Mouse (Mus musculus): ENCODE data around the gene Rps11. TPM values are rescaled to one million over a fixed set of nuclear protein-coding genes. Genes with fewer than 3 reads are reported as not detected.
"Not testable (repeated sequence)": the region's sequence is repeated elsewhere in the genome, so short reads cannot be mapped to it uniquely, and the experiment has no call there.

The Rps11 gene
- polyA plus RNA-seq, 1 experiment: 1,240 TPM

DNA sequence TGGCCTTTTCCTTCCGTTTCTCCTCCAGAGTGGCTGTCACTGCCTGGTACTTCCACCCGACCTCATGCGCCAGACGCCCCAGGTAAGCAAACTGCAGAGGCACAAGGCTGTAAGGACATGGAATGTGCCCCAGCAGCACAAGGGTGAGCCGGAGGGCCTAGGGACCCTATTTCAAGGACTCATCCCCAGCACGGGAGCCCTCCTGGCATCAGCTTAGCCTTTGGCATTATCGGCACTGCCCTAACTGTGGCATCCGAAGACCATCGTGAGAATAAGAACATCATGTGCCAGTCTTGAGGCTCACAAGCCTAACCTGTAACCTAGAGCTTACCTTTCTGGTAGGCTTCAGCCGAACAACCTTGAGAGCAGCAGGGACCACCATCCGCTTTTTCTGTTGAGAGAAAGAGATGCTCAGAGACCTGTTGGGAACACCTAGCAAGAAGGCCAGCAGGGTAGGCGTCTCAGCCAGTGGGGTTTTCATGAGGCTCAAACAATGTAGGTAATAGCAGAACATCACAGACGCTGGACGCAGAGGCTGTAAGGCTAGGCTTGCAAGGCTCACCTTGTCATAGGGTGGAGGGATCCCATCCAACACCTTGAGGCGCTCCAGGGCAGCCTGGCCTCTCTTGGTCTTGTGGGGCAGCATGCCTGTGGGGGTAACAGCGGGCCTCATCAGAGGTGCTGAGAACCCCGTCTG is 2.1 kb upstream of the Rps11 start:
- no peak for TF ChIP-seq POLR2A (IDR thresholded peaks at IDR 0.05; ENCODE audit: borderline replicate concordance, control insufficient read depth, low read depth, low read length)
- no peak for TF ChIP-seq CTCF (IDR thresholded peaks at IDR 0.05; ENCODE audit: control insufficient read depth, insufficient read depth, low read length)
- Histone ChIP-seq H3K4me1 (ENCODE audit: control insufficient read depth, insufficient read depth, low read length) (peaks cover 13% of the 10 kb centered on the region; the same call in 1 of the 2 replicates), H3K27ac (ENCODE audit: control insufficient read depth, insufficient read depth, low read depth, low read length, poor library complexity) (0 out of 2 replicates have a peak overlapping the region, but pooled peaks have one; percentile 17), H3K4me3 (replicated peaks; ENCODE audit: control insufficient read depth, low read depth, low read length) (no peak overlapping the region)
- 79% methylated on average over 17 of the region's 17 CpGs for WGBS

DNA sequence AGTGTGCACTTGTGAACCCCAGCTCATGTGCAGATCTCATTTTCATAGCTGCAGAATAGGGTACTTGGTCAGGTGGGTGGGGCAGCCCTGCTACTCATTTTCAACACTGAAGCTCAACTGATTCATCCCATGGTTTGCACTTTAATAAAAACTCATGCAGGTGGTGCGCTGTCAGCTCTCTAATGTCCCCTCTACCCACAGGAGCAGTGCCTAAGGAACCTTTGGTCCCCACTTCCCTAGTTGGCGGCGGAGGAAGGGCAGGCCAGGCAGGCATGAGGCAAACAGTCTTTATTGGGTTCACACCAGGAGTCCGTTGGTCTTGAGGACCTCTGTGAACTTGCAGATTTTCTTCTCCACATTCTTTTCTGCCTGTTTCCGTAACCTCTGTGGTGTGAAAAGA is 1.4 kb upstream of the Rps11 start:
- 74% methylated on average over 5 of the region's 5 CpGs for WGBS
- peaks cover 13% of the 10 kb centered on the region; the same call in 1 of the 2 replicates for H3K4me1 ChIP-seq (ENCODE audit: control insufficient read depth, insufficient read depth, low read length)
- H3K27ac ChIP-seq (ENCODE audit: control insufficient read depth, insufficient read depth, low read depth, low read length, poor library complexity); H3K4me3 ChIP-seq (replicated peaks; ENCODE audit: control insufficient read depth, low read depth, low read length): not testable (repeated sequence)

DNA sequence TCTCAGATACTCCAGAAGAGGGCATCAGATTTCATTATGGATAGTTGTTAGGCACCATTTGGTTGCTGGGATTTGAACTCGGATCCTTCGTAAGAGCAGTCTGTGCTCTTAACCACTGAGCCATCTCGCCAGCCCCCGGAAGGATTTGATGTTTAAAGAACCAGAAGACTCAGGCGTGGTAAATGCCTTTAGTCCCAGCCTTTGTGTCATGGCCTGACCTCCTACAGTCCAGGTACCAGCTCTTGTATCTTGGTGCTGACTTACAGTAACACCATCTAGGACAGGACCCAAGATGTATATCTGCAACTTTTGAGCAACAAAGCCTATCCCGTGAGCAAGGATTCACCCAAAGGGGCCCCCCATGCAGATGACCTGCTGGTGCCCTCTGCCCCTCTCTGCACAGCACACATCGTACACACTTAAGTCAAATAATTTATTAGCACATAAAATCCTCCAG is 933 bp upstream of the Rps11 start:
- 58% methylated on average over 7 of the region's 7 CpGs for WGBS
- TF ChIP-seq CTCF (IDR thresholded peaks at IDR 0.05; ENCODE audit: control insufficient read depth, insufficient read depth, low read length) (no peak), POLR2A (IDR thresholded peaks at IDR 0.05; ENCODE audit: borderline replicate concordance, control insufficient read depth, low read depth, low read length) (no peak)
- no peak overlapping the region for H3K27ac ChIP-seq (ENCODE audit: control insufficient read depth, insufficient read depth, low read depth, low read length, poor library complexity)
- H3K4me3 ChIP-seq (replicated peaks; ENCODE audit: control insufficient read depth, low read depth, low read length): no peak overlapping the region
- H3K4me1 ChIP-seq (ENCODE audit: control insufficient read depth, insufficient read depth, low read length): peaks cover 14% of the 10 kb centered on the region; the same call in 1 of the 2 replicates

DNA sequence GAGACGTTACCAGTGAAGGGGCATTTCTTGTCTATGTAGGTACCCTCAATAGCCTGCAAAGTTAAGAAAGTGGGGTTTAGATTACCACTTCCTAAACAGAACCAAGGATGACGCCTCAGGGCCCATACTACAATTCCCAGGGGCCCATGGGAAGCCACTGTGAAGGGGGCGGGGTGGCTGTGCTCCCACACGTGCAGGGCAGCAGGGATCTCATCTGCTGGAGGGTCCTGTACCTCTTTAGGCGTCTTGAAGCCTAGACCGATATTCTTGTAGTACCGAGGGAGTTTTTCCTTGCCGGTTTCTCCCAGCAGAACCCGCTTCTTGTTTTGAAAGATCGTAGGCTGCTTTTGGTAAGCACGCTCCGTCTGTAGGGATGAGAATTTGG is 1.1 kb downstream of the Rps11 start:
- TF ChIP-seq CTCF (IDR thresholded peaks at IDR 0.05; ENCODE audit: control insufficient read depth, insufficient read depth, low read length) (no peak), POLR2A (IDR thresholded peaks at IDR 0.05; ENCODE audit: borderline replicate concordance, control insufficient read depth, low read depth, low read length) (no peak; the same call in 1 of the 2 replicates)
- Histone ChIP-seq H3K27ac (ENCODE audit: control insufficient read depth, insufficient read depth, low read depth, low read length, poor library complexity) (peak overlapping the region; percentile 79), H3K4me1 (ENCODE audit: control insufficient read depth, insufficient read depth, low read length) (peaks cover 14% of the 10 kb centered on the region; the same call in 1 of the 2 replicates), H3K4me3 (replicated peaks; ENCODE audit: control insufficient read depth, low read depth, low read length) (peak overlapping the region; percentile 76)
- WGBS: 8% methylated on average over 12 of the region's 12 CpGs

DNA sequence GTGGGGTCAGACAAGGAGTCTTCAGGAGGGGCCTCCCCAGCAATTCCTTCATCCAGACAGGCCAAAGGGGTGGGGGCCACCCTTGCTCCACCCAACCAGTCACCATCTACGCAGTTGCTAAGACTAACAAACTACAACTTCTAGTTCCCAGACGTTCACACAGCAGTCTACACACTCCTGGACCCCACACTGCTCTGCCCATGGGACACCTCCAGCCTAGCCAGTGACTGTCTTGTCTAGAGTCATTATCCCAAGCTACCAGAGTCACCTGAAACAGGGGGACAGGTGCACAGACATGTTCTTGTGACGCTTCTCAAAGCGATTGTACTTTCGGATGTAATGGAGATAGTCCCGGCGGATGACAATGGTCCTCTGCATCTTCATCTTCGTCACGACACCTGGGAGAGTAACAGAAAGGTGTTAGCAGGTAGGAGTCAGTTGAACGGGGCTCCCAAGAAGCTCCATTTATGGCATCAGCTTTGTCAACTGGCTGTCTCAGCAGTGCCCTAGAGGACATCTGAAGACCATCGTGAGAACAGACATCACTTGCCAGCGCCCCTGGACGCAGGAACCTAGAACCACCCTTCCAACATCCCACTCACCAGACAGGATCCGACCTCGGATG is 1.6 kb downstream of the Rps11 start:
- 70% methylated on average over 15 of the region's 15 CpGs for WGBS
- peaks cover 14% of the 10 kb centered on the region; the same call in 1 of the 2 replicates for H3K4me1 ChIP-seq (ENCODE audit: control insufficient read depth, insufficient read depth, low read length)
- peak overlapping the region; percentile 51 for H3K4me3 ChIP-seq (replicated peaks; ENCODE audit: control insufficient read depth, low read depth, low read length)
- TF ChIP-seq CTCF (IDR thresholded peaks at IDR 0.05; ENCODE audit: control insufficient read depth, insufficient read depth, low read length): no peak
- TF ChIP-seq POLR2A (IDR thresholded peaks at IDR 0.05; ENCODE audit: borderline replicate concordance, control insufficient read depth, low read depth, low read length): no peak
- H3K27ac ChIP-seq (ENCODE audit: control insufficient read depth, insufficient read depth, low read depth, low read length, poor library complexity): peak overlapping the region; percentile 34

DNA sequence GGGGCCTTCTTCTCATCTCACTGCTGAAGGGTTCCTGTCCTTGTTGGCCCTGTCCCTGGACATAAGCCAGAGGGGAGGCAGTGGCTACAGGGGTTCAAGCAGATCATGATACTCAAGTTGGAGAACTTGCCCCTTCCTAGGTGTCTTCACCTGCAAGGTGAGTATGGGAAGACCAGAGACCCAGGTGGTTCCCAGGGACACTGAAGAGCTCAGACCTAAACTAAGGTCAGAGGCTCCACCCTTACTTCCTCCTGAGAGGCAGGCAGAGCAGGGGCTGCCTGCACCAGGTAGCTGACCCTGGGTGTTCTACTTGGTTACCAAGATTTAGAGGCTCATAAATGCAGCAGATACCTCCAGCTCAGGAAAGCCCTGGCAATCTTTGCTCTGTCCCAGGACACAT is 2.3 kb downstream of the Rps11 start:
- TF ChIP-seq CTCF (IDR thresholded peaks at IDR 0.05; ENCODE audit: control insufficient read depth, insufficient read depth, low read length): no peak
- no peak for TF ChIP-seq POLR2A (IDR thresholded peaks at IDR 0.05; ENCODE audit: borderline replicate concordance, control insufficient read depth, low read depth, low read length)
- H3K4me1 ChIP-seq (ENCODE audit: control insufficient read depth, insufficient read depth, low read length): peaks cover 13% of the 10 kb centered on the region; the same call in 1 of the 2 replicates
- H3K4me3 ChIP-seq (replicated peaks; ENCODE audit: control insufficient read depth, low read depth, low read length): peak overlapping the region; percentile 25
- H3K27ac ChIP-seq (ENCODE audit: control insufficient read depth, insufficient read depth, low read depth, low read length, poor library complexity): peak overlapping the region; percentile 76

DNA sequence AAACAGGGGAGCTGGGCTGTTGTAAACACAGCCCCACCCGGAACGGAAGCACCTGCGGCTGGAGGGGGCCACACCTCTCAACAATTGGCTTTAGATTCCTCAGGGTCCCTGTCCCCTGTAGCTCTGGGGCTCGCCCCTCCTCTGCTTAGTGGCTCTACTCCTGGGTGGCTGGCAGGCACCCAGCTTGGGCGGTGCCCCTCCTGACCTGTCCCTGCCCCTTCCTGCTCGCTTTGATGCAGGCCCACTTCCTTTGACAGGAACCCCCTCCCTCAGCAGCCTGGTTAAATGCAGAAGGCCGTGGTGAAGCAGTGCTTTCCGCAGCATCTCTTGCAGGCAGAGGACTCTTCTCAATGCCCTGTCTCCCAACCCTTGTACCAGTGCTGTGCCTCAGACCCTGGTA is 2.8 kb downstream of the Rps11 start:
- H3K4me3 ChIP-seq (replicated peaks; ENCODE audit: control insufficient read depth, low read depth, low read length): peak overlapping the region; percentile 25
- WGBS: 9% methylated on average over 8 of the region's 8 CpGs
- H3K27ac ChIP-seq (ENCODE audit: control insufficient read depth, insufficient read depth, low read depth, low read length, poor library complexity): peak overlapping the region; percentile 76
- H3K4me1 ChIP-seq (ENCODE audit: control insufficient read depth, insufficient read depth, low read length): peaks cover 11% of the 10 kb centered on the region; the same call in 1 of the 2 replicates
- TF ChIP-seq POLR2A (IDR thresholded peaks at IDR 0.05; ENCODE audit: borderline replicate concordance, control insufficient read depth, low read depth, low read length) (peak; percentile 17; the same call in 1 of the 2 replicates), CTCF (IDR thresholded peaks at IDR 0.05; ENCODE audit: control insufficient read depth, insufficient read depth, low read length) (no peak)

DNA sequence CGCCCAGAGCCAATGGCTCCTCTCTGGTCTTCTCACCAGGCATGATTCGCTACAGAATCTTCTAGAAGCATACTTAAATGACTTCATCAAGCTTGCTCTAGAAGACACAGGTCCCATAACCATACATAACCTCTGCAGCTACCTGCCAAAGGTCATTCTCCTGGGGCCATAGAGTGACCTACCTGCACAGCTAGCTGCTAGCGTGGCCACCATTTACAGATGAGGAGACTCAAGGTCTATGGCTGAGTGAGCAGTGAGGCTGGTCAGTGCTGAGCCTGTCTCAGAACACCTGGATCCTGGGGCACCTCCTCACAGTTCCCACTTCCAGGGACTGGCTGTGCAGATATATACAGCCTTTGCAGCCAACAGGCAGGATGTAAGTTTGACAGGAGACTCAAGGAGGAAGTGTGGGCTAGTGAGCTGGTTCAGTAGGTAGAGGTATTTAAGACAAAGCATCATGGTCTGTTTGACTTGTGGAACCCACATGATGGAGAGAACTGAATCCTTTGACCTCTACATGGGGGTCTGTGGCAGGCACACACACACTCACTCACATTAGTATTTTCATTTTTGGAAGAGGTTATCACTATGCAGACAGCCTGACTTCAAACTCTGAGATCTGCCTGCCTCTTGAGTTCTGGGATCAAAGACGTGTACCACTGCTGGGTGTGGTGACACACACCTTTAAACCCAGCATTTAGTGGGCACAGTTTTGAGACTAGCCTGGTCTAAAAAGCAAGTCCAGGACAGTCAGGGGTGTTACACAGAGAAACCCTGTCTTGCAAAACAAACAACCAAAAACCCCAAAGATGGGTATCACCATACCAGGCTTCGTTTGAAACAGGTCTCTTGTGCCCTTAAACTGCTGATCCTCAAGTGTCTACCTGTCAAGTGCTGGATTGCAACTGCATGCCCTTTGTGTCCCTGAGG is 4.2 kb downstream of the Rps11 start:
- 67% methylated on average over 5 of the region's 5 CpGs for WGBS
- peak overlapping the region; percentile 76 for H3K27ac ChIP-seq (ENCODE audit: control insufficient read depth, insufficient read depth, low read depth, low read length, poor library complexity)
- no peak for TF ChIP-seq POLR2A (IDR thresholded peaks at IDR 0.05; ENCODE audit: borderline replicate concordance, control insufficient read depth, low read depth, low read length)
- no peak for TF ChIP-seq CTCF (IDR thresholded peaks at IDR 0.05; ENCODE audit: control insufficient read depth, insufficient read depth, low read length)
- H3K4me3 ChIP-seq (replicated peaks; ENCODE audit: control insufficient read depth, low read depth, low read length): peak overlapping the region; percentile 36
- peaks cover 11% of the 10 kb centered on the region; the same call in 1 of the 2 replicates for H3K4me1 ChIP-seq (ENCODE audit: control insufficient read depth, insufficient read depth, low read length)

Data from bone marrow, adult 2 months (tissue).